ENCODE assay signal across 7 mouse cellular contexts in genomic region chr11:95577776-95578446, GRCm38 (mm10). TPM values are rescaled to one million over a fixed set of nuclear protein-coding genes. Genes with fewer than 3 reads are reported as not detected.
DNase-seq lines count a peak whose midpoint lies in the region; ATAC-seq and TF ChIP-seq lines count a peak whose summit lies in the region.

No protein-coding gene starts in this region.

- 18% methylated on average over 39 of the region's 39 CpGs for WGBS in lung, embryonic 14.5 days
- 6% methylated on average over 39 of the region's 39 CpGs for WGBS in forebrain, embryonic 14.5 days
- 10% methylated on average over 39 of the region's 39 CpGs for WGBS in midbrain, embryonic 15.5 days

- no peak overlapping the region for H3K27ac ChIP-seq in lung, embryonic 14.5 days (ENCODE audit: low read depth)
- no peak overlapping the region for H3K27ac ChIP-seq in bone marrow macrophage, adult 2 months (ENCODE audit: insufficient read depth, low read depth, low read length)
- H3K27ac ChIP-seq in forebrain, embryonic 14.5 days (ENCODE audit: low read depth, low read length) = no peak overlapping the region
- no peak overlapping the region for H3K27ac ChIP-seq in midbrain, embryonic 15.5 days

- H3K4me2 ChIP-seq in lung, embryonic 14.5 days = peak overlapping the region; percentile 44
- peak overlapping the region; percentile 47 for H3K4me2 ChIP-seq in forebrain, embryonic 14.5 days (ENCODE audit: low read length)
- H3K4me2 ChIP-seq in midbrain, embryonic 15.5 days = peak overlapping the region; percentile 46

- TF ChIP-seq POLR2A in bone marrow macrophage, adult 2 months (IDR thresholded peaks at IDR 0.05; ENCODE audit: borderline replicate concordance, low read depth, low read length) = no peak

- DNase-seq in lung, embryonic 14.5 days = peak; percentile 85
- no peak for DNase-seq in lung, postnatal 25 days (ENCODE audit: low spot score)
- DNase-seq in forebrain, embryonic 14.5 days (ENCODE audit: low spot score) = peak; percentile 80
- peak; percentile 33 to 37 for DNase-seq in layer of hippocampus, postnatal 14 days (ENCODE audit: low spot score in 2 of 2)
- DNase-seq in frontal cortex, adult 2 months (ENCODE audit: extremely low spot score in 1 of 2, low spot score in 1 of 2) = no peak

- H3K36me3 ChIP-seq in lung, embryonic 14.5 days (ENCODE audit: insufficient read depth) = no peaks in the 10 kb centered on the region
- no peaks in the 10 kb centered on the region for H3K36me3 ChIP-seq in forebrain, embryonic 14.5 days (ENCODE audit: control insufficient read depth, insufficient read depth, low read length)
- no peaks in the 10 kb centered on the region for H3K36me3 ChIP-seq in midbrain, embryonic 15.5 days (replicated peaks)

- no peaks in the 10 kb centered on the region for H3K9me3 ChIP-seq in lung, embryonic 14.5 days (ENCODE audit: low read depth, low read length)
- H3K9me3 ChIP-seq in forebrain, embryonic 14.5 days (replicated peaks; ENCODE audit: control insufficient read depth, low read length) = no peaks in the 10 kb centered on the region
- no peaks in the 10 kb centered on the region for H3K9me3 ChIP-seq in midbrain, embryonic 15.5 days

- peaks cover 18% of the 10 kb centered on the region; the same call in 1 of the 2 replicates for H3K4me1 ChIP-seq in lung, embryonic 14.5 days (ENCODE audit: insufficient read depth)
- H3K4me1 ChIP-seq in bone marrow macrophage, adult 2 months (ENCODE audit: control insufficient read depth, insufficient read depth, low read length) = no peaks in the 10 kb centered on the region
- no peaks in the 10 kb centered on the region for H3K4me1 ChIP-seq in forebrain, embryonic 14.5 days (ENCODE audit: control insufficient read depth, insufficient read depth, low read length)
- peaks cover 6% of the 10 kb centered on the region; the same call in 1 of the 2 replicates for H3K4me1 ChIP-seq in midbrain, embryonic 15.5 days

- no peak overlapping the region for H3K9ac ChIP-seq in lung, embryonic 14.5 days
- 0 out of 2 replicates have a peak overlapping the region, but pooled peaks have one; percentile 8 for H3K9ac ChIP-seq in forebrain, embryonic 14.5 days (ENCODE audit: low read length)
- H3K9ac ChIP-seq in midbrain, embryonic 15.5 days = no peak overlapping the region

- H3K27me3 ChIP-seq in lung, embryonic 14.5 days (ENCODE audit: insufficient read depth, low read length) = peaks cover 53% of the 10 kb centered on the region
- H3K27me3 ChIP-seq in forebrain, embryonic 14.5 days (replicated peaks; ENCODE audit: control insufficient read depth, insufficient read depth, low read length) = peaks cover 55% of the 10 kb centered on the region
- peaks cover 53% of the 10 kb centered on the region for H3K27me3 ChIP-seq in midbrain, embryonic 15.5 days (replicated peaks)

- peak; percentile 81 for TF ChIP-seq CTCF in lung, embryonic 14.5 days (IDR thresholded peaks at IDR 0.05; ENCODE audit: low read depth)
- TF ChIP-seq CTCF in bone marrow macrophage, adult 2 months (IDR thresholded peaks at IDR 0.05; ENCODE audit: low read depth, low read length) = peak; percentile 84

- no peak; the same call in 1 of the 2 replicates for ATAC-seq in lung, embryonic 14.5 days (ENCODE audit: insufficient read depth)
- peak; percentile 76 for ATAC-seq in forebrain, embryonic 14.5 days
- ATAC-seq in midbrain, embryonic 15.5 days (replicated peaks) = peak; percentile 78

- no peak overlapping the region for H3K4me3 ChIP-seq in lung, embryonic 14.5 days (ENCODE audit: low read depth, low read length)
- H3K4me3 ChIP-seq in bone marrow macrophage, adult 2 months (ENCODE audit: insufficient read depth, low read length) = no peak overlapping the region
- peak overlapping the region; percentile 8; the same call in 1 of the 2 replicates for H3K4me3 ChIP-seq in forebrain, embryonic 14.5 days (ENCODE audit: low read depth, low read length)
- peak overlapping the region; percentile 17 for H3K4me3 ChIP-seq in midbrain, embryonic 15.5 days

RNA-seq across cellular contexts. Expression of gene Ngfr, which starts 9.6 kb away (rescaled TPM):
- 5.0 and 5.9 TPM in 2 replicates for polyA plus RNA-seq in lung, embryonic 14.5 days (2014; fragmentation: Nextera tagmentation; extraction: Ambion mirVana)
- polyA plus RNA-seq in bone marrow macrophage, adult 2 months (2012; ENCODE audit: insufficient read depth, insufficient read length, missing spikeins) = not detected in 2 replicates
- 5.0 and 7.8 TPM in 2 replicates for polyA plus RNA-seq in forebrain, embryonic 14.5 days (2014; fragmentation: Nextera tagmentation; extraction: Ambion mirVana)
- total RNA-seq in layer of hippocampus, postnatal 14 days (2021) = 1 to 10 TPM; 2.1 to 2.5 TPM
- polyA plus RNA-seq in midbrain, embryonic 15.5 days (2015; fragmentation: Nextera tagmentation; extraction: Ambion mirVana) = 14.0 and 15.4 TPM in 2 replicates
- polyA plus RNA-seq in frontal cortex, adult 2 months (2012; rRNA removed) = 2.0 and 2.2 TPM in 2 replicates

Comparison
In these comparisons a context has a peak if more than half of its experiments do, and no peak if none do; other contexts are left out.
1. DNase-seq: peak in lung, embryonic 14.5 days (single experiment), forebrain, embryonic 14.5 days (single experiment) and layer of hippocampus, postnatal 14 days (2 of 2); none in lung, postnatal 25 days (single experiment) and frontal cortex, adult 2 months (0 of 2).
2. H3K4me3 ChIP-seq: peak in forebrain, embryonic 14.5 days (single experiment) and midbrain, embryonic 15.5 days (single experiment); none in lung, embryonic 14.5 days (single experiment) and bone marrow macrophage, adult 2 months (single experiment).
3. Peak in every context shown above with its lines, with median percentiles within 50 percentile points of each other: H3K4me2 ChIP-seq.